Mouse (Mus musculus) midbrain, embryonic 11.5 days (tissue): ENCODE data around the gene Casc4. TPM values are rescaled to one million over a fixed set of nuclear protein-coding genes. Genes with fewer than 3 reads are reported as not detected.
"Not testable (repeated sequence)": the region's sequence is repeated elsewhere in the genome, so short reads cannot be mapped to it uniquely, and the experiment has no call there.

ENCODE experiments used
- ATAC-seq: fragments of 200-750 bp; cut with Nextera tagmentation; 2 replicates; pipeline ENCODE4 v1.8.0; 2017; ENCODE audit warnings: moderate TSS enrichment, moderate library complexity; ENCODE audit not compliant: low FRiP score
- DNase-seq: peaks from one replicate; pipeline ENCODE4 v3.0.0; 2015; ENCODE audit warnings: low spot score; ENCODE audit errors: missing footprints
- H3K27ac ChIP-seq: fragments of 300-500 bp; sonication (generic); 2 replicates; pipeline ENCODE4 v1.5.1; 2014; ENCODE audit warnings: low read depth, low read length
- H3K27me3 ChIP-seq: fragments of 300-500 bp; sonication (generic); 2 replicates; pipeline ENCODE4 v1.6.1; 2014; ENCODE audit warnings: mild to moderate bottlenecking, low read length, moderate library complexity, mixed read lengths; ENCODE audit not compliant: control insufficient read depth, insufficient read depth
- H3K36me3 ChIP-seq: fragments of 300-500 bp; sonication (generic); 2 replicates; pipeline ENCODE4 v1.6.1; 2014; ENCODE audit warnings: mild to moderate bottlenecking, low read length, moderate library complexity, mixed read lengths; ENCODE audit not compliant: control insufficient read depth, insufficient read depth
- H3K4me1 ChIP-seq: fragments of 300-500 bp; sonication (generic); 2 replicates; pipeline ENCODE4 v1.6.1; 2014; ENCODE audit warnings: low read length; ENCODE audit not compliant: control insufficient read depth, insufficient read depth
- H3K4me2 ChIP-seq: fragments of 300-500 bp; sonication (generic); 2 replicates; pipeline ENCODE4 v1.6.1; 2014; ENCODE audit warnings: mild to moderate bottlenecking, moderate library complexity
- H3K4me3 ChIP-seq: fragments of 300-500 bp; sonication (generic); 2 replicates; pipeline ENCODE4 v1.5.1; 2014; ENCODE audit warnings: low read depth, low read length
- H3K9ac ChIP-seq: fragments of 300-500 bp; sonication (generic); 2 replicates; pipeline ENCODE4 v1.6.1; 2014; ENCODE audit warnings: low read length
- H3K9me3 ChIP-seq: fragments of 300-500 bp; sonication (generic); 2 replicates; pipeline ENCODE4 v1.6.1; 2016; ENCODE audit warnings: low read length; ENCODE audit not compliant: control insufficient read depth
- WGBS: fragments of 180-500 bp; shearing (Covaris S2); extraction: QIAGEN DNeasy Blood & Tissue Kit; methylation state at CpG from one replicate; pipeline ENCODE4 v1.1.7; 2014; 5-methylcytosine and 5-hydroxymethylcytosine counted together
- polyA plus RNA-seq: library from polyadenylated mRNA; unstranded; fragments of >200 nt; fragmentation: Nextera tagmentation; extraction: Ambion mirVana; gene quantifications from 2 replicates; pipeline ENCODE4 v1.2.1, GENCODE M21; 2014

Casc4 gene
- polyA plus RNA-seq, 1 experiment from 2014 or later: 17.2 TPM

GRCm38 (mm10) chr2:121888720-121889497 is 22.1 kb downstream of the Casc4 start:
- ATAC-seq (no peak), DNase-seq (no peak)
- H3K27ac ChIP-seq: no peak overlapping the region
- H3K4me1 ChIP-seq: no peaks in the 10 kb centered on the region
- no peak overlapping the region for H3K4me2 ChIP-seq
- H3K27me3 ChIP-seq: no peaks in the 10 kb centered on the region
- no peaks in the 10 kb centered on the region for H3K9me3 ChIP-seq
- H3K4me3 ChIP-seq: no peak overlapping the region
- H3K9ac ChIP-seq: no peak overlapping the region
- WGBS: 83% methylated on average over 3 of the region's 3 CpGs
- H3K36me3 ChIP-seq: no peaks in the 10 kb centered on the region

GRCm38 (mm10) chr2:121895261-121895660 is 28.5 kb downstream of the Casc4 start:
- Histone ChIP-seq H3K27ac (no peak overlapping the region), H3K4me1 (no peaks in the 10 kb centered on the region), H3K9me3 (no peaks in the 10 kb centered on the region), H3K36me3 (no peaks in the 10 kb centered on the region), H3K27me3 (no peaks in the 10 kb centered on the region), H3K4me3 (no peak overlapping the region), H3K9ac (no peak overlapping the region), H3K4me2 (no peak overlapping the region)
- ATAC-seq (no peak), DNase-seq (no peak)
- 92% methylated on average over 2 of the region's 2 CpGs for WGBS

- H3K9me3 ChIP-seq: no peaks in the 10 kb centered on the region
- no peak for ATAC-seq
- 90% methylated on average over 1 of the region's 1 CpGs for WGBS
- H3K4me1 ChIP-seq: no peaks in the 10 kb centered on the region
- no peak overlapping the region for H3K27ac ChIP-seq
- H3K9ac ChIP-seq: no peak overlapping the region
- no peak overlapping the region for H3K4me2 ChIP-seq
- no peaks in the 10 kb centered on the region for H3K36me3 ChIP-seq
- DNase-seq: no peak
- no peak overlapping the region for H3K4me3 ChIP-seq
- H3K27me3 ChIP-seq: no peaks in the 10 kb centered on the region
Observed at GRCm38 (mm10) chr2:121896825-121897224, 30.1 kb downstream of the Casc4 start.

GRCm38 (mm10) chr2:121909975-121910374 is 43.2 kb downstream of the Casc4 start:
- no peak overlapping the region for H3K4me2 ChIP-seq
- no peaks in the 10 kb centered on the region for H3K36me3 ChIP-seq
- H3K27me3 ChIP-seq: no peaks in the 10 kb centered on the region
- H3K9ac ChIP-seq: no peak overlapping the region
- H3K27ac ChIP-seq: no peak overlapping the region
- no peak for DNase-seq
- whole genome bisulfite sequencing: 90% methylated on average over 3 of the region's 3 CpGs
- H3K4me3 ChIP-seq: no peak overlapping the region
- ATAC-seq: no peak
- H3K4me1 ChIP-seq: no peaks in the 10 kb centered on the region
- H3K9me3 ChIP-seq: no peaks in the 10 kb centered on the region

GRCm38 (mm10) chr2:121916047-121916970 is 49.5 kb downstream of the Casc4 start:
- 94% methylated on average over 5 of the region's 5 CpGs for WGBS
- H3K27me3 ChIP-seq: no peaks in the 10 kb centered on the region
- no peak for ATAC-seq

GRCm38 (mm10) chr2:121937624-121938023 is 70.9 kb downstream of the Casc4 start:
- not testable (repeated sequence) for H3K4me2 ChIP-seq, H3K4me1 ChIP-seq, ATAC-seq, H3K36me3 ChIP-seq, H3K4me3 ChIP-seq, H3K9me3 ChIP-seq, H3K27me3 ChIP-seq, DNase-seq, H3K27ac ChIP-seq, H3K9ac ChIP-seq
- WGBS: 70% methylated on average over 2 of the region's 2 CpGs

More at GRCm38 (mm10) chr2:121916047-121916970, 49.5 kb downstream of the Casc4 start:
- Histone ChIP-seq H3K4me2 (no peak overlapping the region), H3K4me3 (no peak overlapping the region), H3K36me3 (no peaks in the 10 kb centered on the region), H3K9me3 (no peaks in the 10 kb centered on the region), H3K9ac (no peak overlapping the region), H3K4me1 (no peaks in the 10 kb centered on the region), H3K27ac (no peak overlapping the region)
- no peak for DNase-seq

- ATAC-seq: no peak
- Histone ChIP-seq H3K4me2 (no peak overlapping the region), H3K9ac (no peak overlapping the region), H3K36me3 (no peaks in the 10 kb centered on the region), H3K9me3 (no peaks in the 10 kb centered on the region), H3K27me3 (no peaks in the 10 kb centered on the region), H3K4me3 (no peak overlapping the region), H3K27ac (no peak overlapping the region), H3K4me1 (no peaks in the 10 kb centered on the region)
- 87% methylated on average over 3 of the region's 3 CpGs for WGBS
- no peak for DNase-seq
Observed at GRCm38 (mm10) chr2:121943364-121943763, 76.6 kb downstream of the Casc4 start.

- H3K27ac ChIP-seq: peak overlapping the region; percentile 89
- WGBS: 20% methylated on average over 10 of the region's 10 CpGs
- H3K4me3 ChIP-seq: peak overlapping the region; percentile 93
- H3K27me3 ChIP-seq: no peaks in the 10 kb centered on the region
- H3K36me3 ChIP-seq: no peaks in the 10 kb centered on the region
- peaks cover 20% of the 10 kb centered on the region for H3K4me1 ChIP-seq
- DNase-seq (peak; percentile 89), ATAC-seq (no peak)
- peak overlapping the region; percentile 94 for H3K9ac ChIP-seq
- no peaks in the 10 kb centered on the region for H3K9me3 ChIP-seq
- peak overlapping the region; percentile 56 for H3K4me2 ChIP-seq
Observed at GRCm38 (mm10) chr2:121954971-121955656, 88.3 kb downstream of the Casc4 start.
